Mouse (Mus musculus) right cerebral cortex, postnatal 14 days (tissue): ENCODE data around the gene Mesp1.
"Not testable (repeated sequence)": the region's sequence is repeated elsewhere in the genome, so short reads cannot be mapped to it uniquely, and the experiment has no call there.

Experiments used
- DNase-seq: peaks from one replicate; pipeline ENCODE4 v3.0.0; 2022

Gene Mesp1

GRCm38 (mm10) chr7:79793688-79794087 is at the start of gene Mesp1:
Gene Mesp1 (minus strand): TSS chr7:79793788.
- no peak for DNase-seq

- no peak for DNase-seq
Observed at GRCm38 (mm10) chr7:79842163-79842562, 48.6 kb upstream of the Mesp1 start.

DNA sequence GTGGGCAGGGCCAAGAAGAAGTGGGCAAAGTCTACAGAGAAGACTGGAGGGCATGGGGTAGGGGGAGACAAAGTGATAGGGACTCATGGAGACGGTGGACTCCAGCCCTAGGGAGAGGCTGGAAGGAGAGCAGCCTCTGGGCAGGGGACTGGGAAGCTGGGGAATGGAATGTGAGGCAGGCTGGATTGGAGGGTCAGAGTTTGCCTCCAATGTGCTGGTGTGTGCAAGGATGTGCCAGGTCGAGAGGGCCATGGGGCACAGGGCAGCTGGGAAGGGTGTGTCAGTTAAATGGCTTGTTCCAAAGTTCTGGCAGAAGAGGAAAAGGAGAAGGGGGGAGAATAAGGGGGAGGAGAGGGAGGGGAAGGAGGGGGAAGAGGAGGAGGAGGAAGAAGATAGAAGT is 43.7 kb upstream of the Mesp1 start:
- DNase-seq = no peak

DNA sequence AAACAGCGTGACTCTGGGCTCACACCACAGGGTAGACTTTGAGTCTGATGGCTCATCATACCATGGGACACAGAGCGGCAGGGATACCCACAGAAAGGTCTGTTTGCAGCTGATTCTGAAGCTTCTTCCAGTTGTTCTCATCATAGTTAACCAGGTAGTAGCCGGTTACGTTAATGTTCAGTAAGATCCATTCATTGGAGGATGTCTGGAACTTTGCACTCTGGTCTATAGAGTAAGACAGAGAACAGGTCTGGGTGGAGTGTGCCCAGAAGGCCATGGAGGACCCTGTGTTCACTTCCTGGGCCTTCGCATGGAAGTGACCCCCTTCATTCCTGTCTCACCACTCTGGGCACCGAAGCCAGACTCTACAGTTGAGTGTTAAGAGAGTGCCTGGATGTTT is 41.6 kb upstream of the Mesp1 start:
- DNase-seq = no peak

- no peak for DNase-seq
Observed at GRCm38 (mm10) chr7:79832980-79833379, 39.4 kb upstream of the Mesp1 start.

DNA sequence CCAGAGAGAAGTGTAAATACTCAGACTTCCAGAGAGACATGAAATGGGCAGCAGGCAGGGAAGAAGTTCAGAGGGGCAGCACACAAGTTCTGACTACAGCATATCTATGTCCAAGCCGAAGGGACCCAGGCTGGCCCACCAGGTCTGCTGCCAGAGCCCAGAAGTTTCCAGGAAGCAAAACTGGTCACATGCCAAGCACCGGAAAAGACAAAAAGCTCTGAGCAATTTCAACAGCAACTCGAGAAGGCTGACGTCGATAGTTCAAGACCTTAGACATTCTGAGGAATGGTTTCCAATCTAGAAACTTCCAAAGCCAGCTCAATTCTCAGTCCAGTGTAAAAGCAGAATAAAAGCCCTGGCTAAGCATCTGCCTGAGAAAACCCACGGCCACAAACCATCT is 38.0 kb upstream of the Mesp1 start:
- no peak for DNase-seq

DNA sequence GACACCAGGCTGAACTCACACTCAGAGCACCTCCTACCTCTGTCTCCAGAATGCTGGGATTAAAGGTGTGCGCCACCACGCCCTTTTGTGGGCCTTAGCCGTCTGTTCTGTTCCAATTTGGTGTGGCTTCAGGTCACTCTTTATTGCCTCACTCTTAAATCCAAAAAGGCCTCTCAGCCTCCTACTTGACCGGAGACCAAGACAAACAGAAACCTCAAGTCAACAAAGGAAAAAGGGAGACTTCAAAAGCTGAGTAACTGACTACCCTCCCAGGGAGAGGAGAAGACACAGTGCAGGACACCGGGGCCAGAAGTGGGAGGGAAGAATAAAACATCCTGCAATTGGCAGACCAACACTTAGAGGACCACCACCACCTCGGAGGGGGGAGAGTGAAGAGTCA is 37.6 kb upstream of the Mesp1 start:
- no peak for DNase-seq

DNA sequence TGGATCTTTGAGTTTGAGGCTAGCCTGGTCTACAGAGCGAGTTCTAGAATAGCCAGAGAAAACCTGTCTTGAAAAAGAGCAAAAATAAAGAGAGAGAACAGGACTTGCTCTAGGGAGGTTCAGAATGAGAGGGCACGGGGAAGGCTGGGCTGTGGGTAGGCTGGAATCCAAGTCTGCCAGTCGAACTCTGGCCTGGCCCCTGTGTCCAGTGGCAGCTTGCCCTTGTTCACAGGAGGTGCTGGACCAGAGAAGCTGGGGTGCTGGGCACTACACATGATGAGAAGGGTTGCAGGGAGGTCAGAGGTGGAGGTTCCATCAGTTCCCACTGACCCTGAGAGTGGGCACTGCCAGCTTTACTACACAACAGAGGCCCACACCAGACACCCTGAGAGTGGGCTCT is 34.8 kb upstream of the Mesp1 start:
- no peak for DNase-seq

DNA sequence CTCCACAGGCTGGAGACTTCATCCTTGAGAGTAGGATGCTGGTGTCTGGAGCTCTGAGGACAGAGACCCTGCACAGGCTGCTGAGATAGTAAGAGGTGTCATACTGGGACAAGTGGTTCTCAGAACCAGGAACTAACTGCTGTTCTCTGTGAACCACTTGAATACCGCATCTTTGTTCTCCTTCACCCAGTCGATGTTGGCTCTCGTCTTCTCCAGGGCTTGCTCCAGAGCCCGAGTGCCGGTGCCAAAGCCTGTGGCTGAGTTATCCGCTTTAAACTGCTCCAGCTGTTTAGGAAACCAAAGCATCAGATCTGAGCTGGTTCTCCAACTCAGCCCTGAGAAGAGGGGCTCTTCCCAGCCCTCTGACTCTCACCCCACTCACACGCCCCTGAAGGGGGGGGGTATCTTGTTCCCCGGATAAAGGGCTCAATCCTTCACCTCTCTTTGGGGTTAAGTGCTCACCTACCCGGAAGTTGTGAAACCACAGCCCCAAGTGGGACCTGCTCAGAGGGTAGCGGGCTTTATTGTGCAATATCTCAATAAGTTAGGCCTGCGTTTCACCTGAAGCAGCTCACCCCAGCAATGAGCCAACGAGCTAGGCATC is 28.6 kb upstream of the Mesp1 start:
- no peak for DNase-seq

GRCm38 (mm10) chr7:79819996-79820395 is 26.4 kb upstream of the Mesp1 start:
- DNase-seq = no peak

DNA sequence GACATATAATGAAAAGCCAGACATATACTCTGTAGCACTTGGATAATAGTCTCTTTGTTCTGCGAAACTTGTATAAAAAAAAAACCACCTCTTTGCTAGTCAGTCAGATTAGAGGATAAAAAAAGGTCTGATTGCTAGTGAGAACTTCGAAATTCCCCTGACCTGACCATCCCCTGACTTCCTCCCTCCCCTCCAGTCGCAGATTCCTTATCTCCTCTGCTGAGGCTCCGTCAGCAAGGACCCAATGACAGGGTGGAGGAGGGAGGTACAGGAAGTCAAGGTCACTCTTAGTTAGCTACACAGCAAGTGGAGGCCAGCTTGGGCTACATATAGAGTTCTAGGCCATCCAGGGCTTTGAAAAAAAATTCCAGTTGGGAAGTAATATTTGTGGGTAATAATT is 25.9 kb upstream of the Mesp1 start:
- no peak for DNase-seq

GRCm38 (mm10) chr7:79818321-79818720 is 24.7 kb upstream of the Mesp1 start:
- DNase-seq = no peak

- no peak for DNase-seq
Observed at GRCm38 (mm10) chr7:79813409-79813808, 19.8 kb upstream of the Mesp1 start.

DNA sequence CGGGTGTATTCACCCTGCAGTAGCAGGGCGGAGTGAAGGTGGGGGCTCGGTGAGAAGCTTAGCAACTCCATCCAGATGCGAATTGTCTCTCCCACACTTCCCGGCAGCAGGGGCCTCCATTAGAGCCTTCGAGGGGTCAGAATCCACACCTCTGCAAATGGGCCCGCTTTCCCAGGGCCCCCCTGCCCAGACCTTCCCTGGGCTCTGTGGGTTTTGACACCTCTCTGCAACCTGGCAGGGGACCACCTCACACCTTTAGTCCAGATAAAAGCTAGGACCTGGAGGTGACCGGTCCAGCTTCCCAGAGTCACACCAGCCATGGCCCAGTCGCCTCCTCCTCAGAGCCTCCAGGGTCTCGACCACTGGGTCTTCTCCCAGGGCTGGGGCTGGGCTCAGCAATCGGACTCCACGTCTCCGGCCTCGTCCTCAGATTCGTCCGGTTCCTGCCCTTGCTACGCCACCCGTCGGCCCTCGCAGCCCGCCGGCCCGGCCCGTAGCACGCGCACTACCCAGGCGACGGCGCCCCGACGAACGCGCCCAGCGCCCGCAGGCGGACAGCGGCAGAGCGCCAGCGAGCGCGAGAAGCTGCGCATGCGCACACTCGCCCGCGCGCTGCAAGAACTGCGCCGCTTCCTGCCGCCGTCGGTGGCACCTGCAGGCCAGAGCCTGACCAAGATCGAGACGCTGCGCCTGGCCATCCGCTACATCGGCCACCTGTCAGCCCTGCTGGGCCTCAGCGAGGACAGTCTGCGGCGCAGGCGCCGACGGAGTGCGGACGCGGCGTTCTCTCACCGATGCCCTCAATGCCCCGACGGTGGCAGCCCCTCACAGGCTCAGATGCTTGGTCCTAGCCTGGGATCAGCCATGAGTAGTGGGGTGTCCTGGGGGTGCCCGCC is 17.3 kb upstream of the Mesp1 start, which contains the start of gene Mesp2:
Gene Mesp2 (plus strand): TSS at position 117 of the 896 bp plus-strand sequence.
- DNase-seq = peak; percentile 78

DNA sequence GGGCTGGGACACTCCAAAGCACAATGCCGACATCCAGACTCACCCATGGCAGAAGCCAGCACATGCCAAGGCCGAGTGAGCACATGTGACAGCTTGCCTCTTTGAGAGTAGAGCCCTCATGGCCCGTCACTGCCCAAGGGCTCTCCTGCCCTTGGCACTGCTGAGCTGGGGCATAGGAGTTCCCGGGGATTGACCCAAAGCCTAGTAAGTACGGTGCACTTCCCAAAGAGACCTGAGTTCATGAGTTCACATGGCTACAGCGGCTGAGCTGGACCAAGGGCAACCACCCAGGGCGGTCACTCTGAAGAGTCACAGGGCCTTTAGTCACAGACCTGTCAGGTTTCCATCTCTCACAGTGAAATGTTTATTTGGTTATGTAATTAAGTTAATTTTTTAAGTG is 15.0 kb upstream of the Mesp1 start:
- no peak for DNase-seq

GRCm38 (mm10) chr7:79803887-79804286 is 10.3 kb upstream of the Mesp1 start:
- DNase-seq = no peak

- DNase-seq = no peak
Observed at GRCm38 (mm10) chr7:79802037-79802436, 8.4 kb upstream of the Mesp1 start.

- no peak for DNase-seq
Observed at GRCm38 (mm10) chr7:79801391-79801790, 7.8 kb upstream of the Mesp1 start.

DNA sequence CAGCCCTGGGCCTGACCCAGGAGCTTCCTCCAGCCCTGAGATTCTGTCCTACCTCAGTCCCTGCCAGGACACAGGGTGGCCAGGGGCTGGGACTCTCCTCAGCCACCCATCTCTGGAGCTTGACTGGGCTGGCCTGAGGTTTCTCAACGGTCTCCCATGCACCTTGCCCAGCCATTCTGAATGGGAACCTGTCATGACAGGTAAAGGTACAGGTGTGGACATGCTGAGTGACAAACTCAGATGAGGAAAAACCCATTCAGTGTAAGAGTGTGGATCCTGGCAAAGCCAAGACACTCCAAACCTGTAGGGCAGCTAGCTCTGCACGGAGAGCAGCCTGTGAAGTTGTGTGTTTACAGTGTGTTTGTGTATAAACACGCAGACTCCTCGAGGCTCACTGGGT is 6.7 kb upstream of the Mesp1 start:
- DNase-seq = no peak

- DNase-seq = no peak
Observed at GRCm38 (mm10) chr7:79799506-79799905, 5.9 kb upstream of the Mesp1 start.

- DNase-seq = peak; percentile 77
Observed at GRCm38 (mm10) chr7:79799048-79799447, 5.5 kb upstream of the Mesp1 start.

DNA sequence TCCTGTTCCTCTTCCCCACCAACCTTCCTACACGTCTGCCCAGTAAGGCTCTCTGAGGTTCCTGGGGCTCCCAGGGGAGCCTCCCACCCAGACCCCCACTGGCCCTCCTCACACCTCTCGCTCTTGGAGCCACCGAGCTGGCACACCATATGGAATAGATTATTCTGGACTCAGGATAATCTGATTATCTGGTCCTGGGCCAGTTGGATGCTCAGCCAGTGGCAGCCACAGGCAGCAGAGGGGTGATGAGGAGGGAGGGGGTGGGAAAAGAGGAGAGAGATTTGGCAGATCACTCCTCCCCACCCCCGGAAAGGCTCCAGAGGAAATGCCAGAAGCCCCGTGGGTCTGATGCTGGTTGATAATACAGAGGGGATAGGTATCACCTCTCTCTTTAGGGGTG is 5.0 kb upstream of the Mesp1 start:
- DNase-seq = no peak

DNA sequence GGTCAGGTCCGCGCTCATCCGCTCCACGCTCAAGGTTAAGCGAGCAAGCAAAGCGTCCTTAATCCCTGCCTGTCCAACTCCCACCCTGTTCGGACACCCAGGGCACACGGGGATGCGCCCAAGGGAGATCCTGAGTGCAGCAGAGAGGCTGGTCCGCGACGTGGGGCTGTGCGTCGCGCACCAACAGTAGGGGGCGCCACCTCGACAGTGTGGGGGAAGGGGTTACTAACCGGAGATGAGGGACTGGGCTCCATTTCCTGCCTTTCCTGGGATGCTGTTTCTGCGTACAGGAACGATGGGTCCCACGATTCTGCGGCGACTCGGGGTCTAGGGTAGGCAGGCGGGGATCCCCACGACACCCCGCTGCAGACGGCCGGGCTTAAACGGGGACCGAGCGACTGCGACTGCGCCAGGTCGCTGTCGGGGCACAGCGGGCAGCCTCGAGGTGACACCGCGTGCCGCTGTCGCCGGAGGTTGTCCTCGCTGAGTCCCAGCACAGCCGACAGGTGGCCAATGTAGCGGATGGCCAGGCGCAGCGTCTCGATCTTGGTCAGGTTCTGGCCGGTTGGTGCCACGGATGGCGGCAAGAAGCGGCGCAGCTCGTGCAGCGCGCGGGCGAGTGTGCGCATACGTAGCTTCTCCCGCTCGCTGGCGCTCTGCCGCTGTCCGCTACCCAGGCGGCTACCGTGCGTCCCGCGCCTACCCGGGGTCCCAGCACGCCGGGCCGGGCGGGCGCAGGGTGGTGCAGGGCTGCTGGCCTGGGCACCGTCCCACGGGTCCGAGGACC is 760 bp downstream of the Mesp1 start:
- DNase-seq = peak; percentile 45

GRCm38 (mm10) chr7:79789812-79790211 is 3.8 kb downstream of the Mesp1 start:
- not testable (repeated sequence) for DNase-seq
